Mouse (Mus musculus) adrenal gland, adult (tissue): ENCODE measurements around the gene Gm498.

Experiments used
- DNase-seq, 2 experiments: peaks; one replicate each; pipeline ENCODE4 v3.0.0; 2022 to 2023; ENCODE audit warnings: low spot score in 1 of 2; ENCODE audit not compliant: inconsistent age in 2 of 2

Gene Gm498

DNA sequence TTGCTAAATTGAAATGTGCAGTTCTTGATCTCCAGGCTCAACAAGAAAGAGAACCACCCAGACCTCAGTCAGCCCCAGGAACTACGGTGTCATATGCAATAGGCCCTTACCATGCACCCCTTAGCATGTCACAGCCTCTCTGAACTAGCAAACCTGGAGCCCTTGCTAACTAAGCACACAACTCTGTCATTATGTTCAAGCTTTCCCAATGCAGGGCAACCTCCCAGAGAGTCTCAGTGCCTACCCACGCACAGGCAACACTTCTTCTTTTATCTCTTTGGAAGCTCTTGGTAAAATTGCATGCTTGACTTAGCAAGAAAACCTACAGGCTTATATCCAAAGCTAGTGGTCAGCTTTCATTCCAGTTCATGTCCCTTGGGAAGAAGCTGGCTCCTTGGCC is 24.5 kb downstream of the Gm498 start:
- no peak for DNase-seq

DNA sequence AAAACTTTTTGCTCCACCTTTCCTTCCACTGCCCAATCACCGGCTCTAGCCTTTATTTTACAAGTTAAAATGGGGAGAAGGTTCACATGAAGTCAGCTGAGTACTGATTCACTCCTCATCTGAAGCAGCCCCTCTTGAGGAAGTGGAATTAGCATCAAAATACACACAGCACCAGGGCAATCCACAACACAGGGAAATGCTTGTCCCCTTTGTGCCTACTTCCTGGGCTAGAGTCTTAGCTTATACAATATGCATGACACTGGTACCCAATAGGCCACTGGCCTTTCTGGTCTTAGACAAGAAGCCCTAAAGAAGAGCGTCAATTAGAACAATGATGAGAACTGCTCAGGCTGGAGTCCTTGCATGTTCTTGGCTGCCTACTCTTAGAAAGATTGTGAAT is 25.7 kb downstream of the Gm498 start:
- DNase-seq: no peak

DNA sequence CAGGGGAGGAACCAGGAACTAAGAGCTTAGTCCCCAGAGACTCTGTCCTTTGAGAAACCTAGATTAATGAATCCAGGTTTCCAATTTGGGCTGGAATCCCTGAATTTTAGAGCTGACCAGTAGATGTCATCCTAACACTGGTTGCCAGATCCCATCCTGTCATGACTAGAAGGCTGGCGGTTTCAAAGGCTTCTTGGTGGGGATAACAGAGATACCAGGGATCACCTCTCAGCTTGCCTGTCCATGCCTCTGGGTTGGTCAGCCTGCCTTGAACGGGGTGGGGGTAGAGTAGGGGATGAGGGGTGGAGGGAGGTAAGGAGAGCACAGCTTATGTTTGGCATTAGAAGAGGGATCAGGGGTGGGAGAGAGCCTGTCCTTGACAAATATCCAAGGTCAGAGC is 34.0 kb downstream of the Gm498 start:
- peak; percentile 35 to 67 for DNase-seq

DNA sequence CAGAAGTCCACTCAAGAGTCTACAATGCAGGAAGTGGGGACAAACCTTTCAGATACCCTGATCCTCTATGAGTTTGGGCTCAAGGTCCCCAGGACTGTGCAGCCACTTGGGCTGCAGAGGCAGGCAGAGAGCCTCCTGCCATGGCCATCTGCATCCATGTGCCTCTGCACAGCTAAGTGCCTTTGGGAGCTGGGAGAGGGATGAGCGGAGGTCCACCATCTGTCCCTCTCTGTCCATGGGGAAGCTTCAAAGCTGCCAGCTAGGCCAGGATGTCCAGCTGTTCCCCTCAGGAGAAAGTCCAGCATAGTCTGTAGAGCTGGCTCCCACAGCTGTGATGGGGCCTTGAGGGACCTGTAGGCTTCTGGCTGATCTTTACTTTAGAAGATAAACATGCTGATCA is 38.5 kb downstream of the Gm498 start:
- no peak for DNase-seq

DNA sequence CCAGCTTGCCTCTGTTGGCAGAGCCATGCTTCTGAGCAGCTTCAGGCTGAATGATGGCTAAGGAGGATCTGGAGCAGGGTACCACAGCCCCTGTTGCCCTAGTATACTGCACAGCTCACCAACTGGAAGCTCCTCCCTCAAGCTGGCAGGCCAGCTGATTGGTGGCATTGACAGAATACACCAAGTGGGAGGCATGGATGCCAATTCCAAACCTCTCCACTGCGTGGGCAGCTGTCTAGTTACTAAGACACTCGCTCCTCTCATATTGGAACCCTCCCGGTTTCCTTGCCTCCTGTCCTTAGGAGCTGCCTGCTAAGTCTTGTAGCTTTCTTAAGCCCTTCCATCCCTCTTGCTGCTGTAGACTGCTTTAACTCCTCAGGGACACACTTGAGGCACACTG is 39.0 kb downstream of the Gm498 start:
- DNase-seq: no peak

DNA sequence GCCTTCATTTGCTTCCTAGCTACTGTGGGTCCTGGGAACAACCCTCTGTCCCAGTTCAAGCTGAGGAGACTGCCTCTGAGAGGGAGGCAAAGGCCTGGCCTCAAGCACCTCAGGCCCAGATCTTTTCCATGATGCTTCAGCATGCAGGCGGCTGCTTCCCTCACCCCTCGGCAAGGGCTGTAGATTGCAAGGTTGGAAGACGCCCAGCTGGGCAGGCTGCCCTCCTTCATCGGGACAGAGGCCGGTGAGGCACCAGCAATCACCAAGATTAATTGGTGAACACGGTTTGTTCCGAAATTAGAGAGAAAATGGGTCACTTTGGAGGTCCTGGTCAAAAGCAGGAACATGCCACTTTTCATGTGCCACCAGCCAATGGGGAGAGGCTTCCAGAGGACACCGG is 47.0 kb downstream of the Gm498 start:
- DNase-seq: peak; percentile 61 to 78

DNA sequence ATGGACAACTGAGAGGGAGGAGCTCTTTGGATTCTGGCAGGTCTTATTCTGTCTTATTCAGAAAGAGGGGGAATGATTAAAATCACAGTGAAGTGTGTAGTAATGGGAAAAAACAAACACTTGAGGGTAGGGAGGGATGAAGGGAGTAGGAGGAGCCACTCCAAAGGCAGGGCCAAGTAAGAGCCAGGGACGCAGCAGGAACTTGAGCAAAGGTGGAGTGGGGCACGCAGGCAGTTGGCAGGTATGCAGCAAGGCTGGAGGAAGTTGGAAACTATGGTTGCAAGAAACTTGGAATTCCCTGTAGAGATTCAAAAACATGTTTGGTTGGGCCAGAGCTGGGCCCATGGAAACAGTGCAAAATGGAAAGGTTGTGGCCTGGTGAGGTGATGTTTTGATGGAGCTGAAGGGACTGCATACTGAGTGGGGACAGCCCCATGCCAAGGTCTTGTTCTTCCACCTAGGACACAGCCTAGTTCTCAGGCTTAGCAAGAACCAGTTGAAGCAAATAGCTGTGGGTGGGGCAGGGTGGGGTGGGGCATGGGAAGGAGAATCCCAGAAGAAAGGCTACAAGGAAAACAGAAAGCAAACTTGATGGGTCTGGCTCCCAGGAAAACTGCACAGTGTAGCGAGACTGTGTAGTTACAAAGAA is 52.5 kb downstream of the Gm498 start:
- DNase-seq: no peak

DNA sequence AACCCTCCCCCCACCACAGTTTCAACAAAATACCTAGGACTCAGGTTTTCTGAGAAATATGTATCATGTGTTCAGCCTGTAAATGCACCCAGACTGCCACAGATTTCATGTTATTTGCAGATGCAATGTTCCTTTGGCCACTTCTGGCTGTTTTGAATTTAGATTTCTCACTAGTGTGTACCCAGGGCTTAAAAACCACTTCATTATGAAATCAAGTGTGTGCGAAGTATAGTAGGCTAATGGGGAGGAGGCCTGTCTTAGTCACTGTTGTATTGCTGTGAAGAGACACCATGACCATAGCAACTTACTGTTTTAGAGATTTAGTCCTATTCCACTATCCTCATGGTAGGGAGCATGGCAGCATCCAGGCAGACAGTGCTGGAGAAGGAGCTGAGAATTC is 63.3 kb downstream of the Gm498 start:
- DNase-seq: no peak

DNA sequence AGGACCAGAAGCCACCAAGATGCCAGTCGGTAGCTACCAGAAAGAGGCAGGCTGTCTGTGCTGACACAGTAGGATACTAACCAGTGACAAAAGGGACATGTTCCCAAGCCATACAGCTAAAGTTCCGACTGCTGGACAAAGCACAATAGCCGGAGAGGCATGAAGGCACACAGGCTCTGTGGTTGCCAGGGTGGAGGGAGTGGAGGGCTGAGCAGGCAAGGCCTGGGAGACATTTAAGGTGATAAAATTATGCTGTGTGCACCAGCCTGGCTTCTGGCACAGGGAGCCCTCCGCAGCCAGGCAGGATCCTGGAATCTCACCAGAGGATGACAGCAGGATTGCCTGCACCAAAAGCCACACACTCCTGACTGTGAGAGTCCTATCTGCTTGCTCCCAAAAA is 72.0 kb downstream of the Gm498 start:
- DNase-seq: no peak

DNA sequence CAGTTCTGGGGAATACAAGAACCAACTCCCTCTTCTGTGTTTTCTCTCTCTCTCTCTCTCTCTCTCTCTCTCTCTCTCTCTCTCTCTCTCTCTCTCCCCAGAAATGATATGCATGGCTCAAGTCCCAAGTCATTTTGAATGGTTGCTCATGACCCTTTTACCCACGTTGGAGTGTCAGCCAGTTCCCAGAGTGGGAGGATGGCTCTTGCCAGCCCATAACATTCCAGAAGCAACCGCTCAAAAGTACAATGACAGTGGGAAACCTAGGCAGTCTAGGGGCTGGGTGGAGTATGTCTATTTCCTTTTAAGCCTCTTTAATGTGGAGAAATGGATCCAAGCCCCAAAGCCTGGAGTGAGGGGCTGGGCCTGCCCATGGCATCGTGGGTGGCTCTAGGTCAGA is 72.8 kb downstream of the Gm498 start:
- no peak for DNase-seq

DNA sequence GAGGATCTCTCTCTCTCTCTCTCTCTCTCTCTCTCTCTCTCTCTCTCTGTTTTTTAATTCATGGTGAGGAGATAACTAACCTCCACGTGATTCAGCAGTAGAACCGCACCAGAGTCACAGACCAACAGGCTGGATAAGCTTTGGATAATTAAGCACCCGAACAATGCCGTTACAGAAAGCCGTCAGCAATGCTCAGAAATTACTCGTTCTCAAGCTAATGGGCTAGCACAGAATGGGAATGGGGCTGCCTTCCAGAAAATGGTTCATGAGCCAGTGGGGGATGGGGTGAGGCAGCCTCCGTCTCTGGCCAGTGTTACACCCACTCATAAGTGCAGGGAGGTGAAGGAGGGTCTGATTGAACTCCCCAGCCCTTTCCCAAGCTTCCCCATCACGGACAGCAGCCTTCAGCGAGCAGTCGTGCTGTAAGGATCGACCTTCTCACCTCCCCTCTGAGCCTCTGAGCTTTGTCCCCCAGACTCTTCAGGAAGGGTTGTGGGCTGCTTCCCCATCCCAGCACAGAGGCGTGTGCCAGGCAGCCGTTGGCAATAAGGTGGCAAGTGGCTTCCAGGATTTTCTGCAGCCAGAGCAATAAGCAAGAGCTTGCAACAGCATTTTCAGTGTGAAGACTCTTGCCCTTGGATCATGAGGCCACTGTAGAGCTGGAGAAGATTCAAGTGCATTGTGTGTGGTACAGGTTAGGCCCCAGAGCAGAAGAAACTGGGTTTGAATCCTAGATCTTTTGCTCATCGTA is 76.5 kb downstream of the Gm498 start:
- DNase-seq: peak in 1 of 2 experiments; percentile 49

DNA sequence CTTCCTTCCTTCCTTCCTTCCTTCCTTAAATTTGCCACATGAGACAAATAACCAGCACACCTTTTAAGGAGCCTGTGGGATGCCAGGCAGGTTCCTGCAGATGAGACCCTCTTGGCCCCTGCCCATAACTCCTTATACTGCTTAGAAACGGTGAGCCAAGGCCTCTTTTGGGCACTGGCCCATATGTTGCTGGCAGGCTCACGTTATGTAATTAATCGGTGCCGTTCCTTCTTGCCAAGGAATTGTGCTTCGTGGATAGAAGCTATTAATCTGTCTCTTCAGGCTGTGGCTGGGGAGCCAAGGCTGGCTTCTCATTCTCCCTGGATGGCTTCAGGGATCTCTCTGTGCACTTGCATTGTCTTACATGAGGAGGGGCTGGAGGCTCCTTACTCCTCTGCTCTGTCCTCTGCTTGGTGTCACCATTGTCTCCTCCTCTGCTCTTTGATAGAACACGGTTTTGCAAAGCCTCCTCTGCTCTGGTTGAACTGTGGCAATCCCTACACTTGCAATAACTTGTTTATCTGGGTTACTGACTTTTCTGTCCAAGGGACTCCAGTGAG is 77.9 kb downstream of the Gm498 start:
- peak; percentile 17 to 63 for DNase-seq
